Mouse (Mus musculus): ENCODE measurements at regions not wholly inside any gene's neighbourhood (a gene's known extent, or its start where the extent isn't known, plus 50 kb on each side); places are given as distances from the start of the nearest gene placed in this dataset.

DNA sequence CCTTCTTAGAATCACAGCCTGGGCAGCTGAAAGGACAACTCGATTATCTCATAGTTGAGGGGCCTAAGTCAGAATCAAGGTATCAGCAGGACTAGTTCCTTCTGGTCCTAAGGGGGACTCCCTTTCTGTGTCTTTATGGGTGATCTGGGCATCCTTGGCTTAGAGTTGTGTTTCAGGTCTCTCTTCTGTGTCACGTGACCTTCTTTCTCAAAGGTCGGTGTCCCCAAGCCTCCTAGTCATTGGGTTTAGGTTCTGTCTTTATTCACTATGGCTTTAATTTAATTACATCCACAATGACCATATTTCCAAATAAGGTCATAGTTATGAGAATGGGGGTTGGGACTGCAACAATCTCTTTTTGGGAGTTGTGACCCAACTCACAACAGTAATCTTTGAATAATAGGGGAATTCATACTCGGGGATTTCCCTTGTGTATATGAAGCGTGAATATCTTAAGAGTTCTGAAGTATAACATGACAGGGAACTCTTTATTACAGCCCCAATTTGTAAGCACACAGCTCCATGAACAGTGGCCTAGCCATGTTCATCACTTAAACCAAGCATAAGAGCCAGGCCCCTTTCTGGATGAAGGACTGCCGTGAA lies 263.8 kb downstream of the Gm49356 start:
- Histone ChIP-seq H3K9me3 (replicated peaks; ENCODE audit: control insufficient read depth, low read length) (no peaks in the 10 kb centered on the region), H3K36me3 (ENCODE audit: control insufficient read depth, insufficient read depth, low read length) (no peaks in the 10 kb centered on the region), H3K27ac (ENCODE audit: low read depth, low read length) (0 out of 2 replicates have a peak overlapping the region, but pooled peaks have one; percentile 74), H3K4me2 (ENCODE audit: low read length) (no peak overlapping the region), H3K4me3 (ENCODE audit: low read depth, low read length) (no peak overlapping the region), H3K4me1 (ENCODE audit: control insufficient read depth, insufficient read depth, low read length) (peaks cover 21% of the 10 kb centered on the region), H3K27me3 (replicated peaks; ENCODE audit: control insufficient read depth, insufficient read depth, low read length) (no peaks in the 10 kb centered on the region), H3K9ac (ENCODE audit: low read length) (no peak overlapping the region)
- 89% methylated on average over 6 of the region's 6 CpGs for WGBS
- ATAC-seq (no peak), DNase-seq (ENCODE audit: low spot score) (no peak)

DNA sequence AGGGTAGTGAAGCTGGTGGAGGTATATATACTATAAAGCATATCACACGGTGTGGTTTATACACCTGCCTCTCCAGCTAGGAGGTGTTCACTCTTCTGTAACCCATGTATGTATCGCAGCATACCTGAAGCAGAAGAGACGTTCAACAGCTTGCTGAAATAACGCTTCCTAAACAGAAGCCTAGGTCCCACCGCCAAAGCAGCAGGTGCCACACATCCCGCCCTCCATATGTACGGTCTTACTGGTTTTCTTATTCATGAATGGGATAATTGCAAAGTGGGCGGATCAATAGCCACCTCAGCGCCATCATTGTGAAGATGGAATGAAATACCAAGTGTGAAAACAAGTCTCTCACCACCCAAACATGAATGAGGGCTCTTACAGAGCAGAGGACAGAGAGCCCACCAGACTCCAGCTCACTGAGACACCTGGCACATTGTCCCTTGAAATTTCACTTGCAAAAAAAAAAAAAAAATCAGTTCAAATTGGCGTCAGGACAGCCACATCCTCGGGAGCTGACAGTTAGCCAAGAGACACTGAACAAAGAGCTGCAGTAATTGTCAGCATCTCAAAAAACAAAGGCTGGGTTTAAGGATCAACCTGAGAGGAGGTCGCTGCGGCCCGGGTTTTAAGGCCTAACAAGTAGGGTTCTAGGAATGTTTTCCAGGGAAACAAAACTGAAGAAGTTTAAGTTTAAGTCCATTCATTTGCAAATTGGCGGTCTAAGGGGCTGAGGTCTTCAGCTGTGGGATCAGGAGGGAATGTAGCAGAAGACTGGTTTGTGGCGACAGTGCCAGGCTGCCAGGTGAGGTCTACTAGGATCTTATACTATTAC lies 264.5 kb downstream of the Gm49356 start:
- ATAC-seq (peak; percentile 67), DNase-seq (ENCODE audit: low spot score) (peak; percentile 80)
- H3K9ac ChIP-seq (ENCODE audit: low read length): no peak overlapping the region
- peak overlapping the region; percentile 74 for H3K27ac ChIP-seq (ENCODE audit: low read depth, low read length)
- H3K4me1 ChIP-seq (ENCODE audit: control insufficient read depth, insufficient read depth, low read length): peaks cover 21% of the 10 kb centered on the region
- 0 out of 2 replicates have a peak overlapping the region, but pooled peaks have one; percentile 1 for H3K4me2 ChIP-seq (ENCODE audit: low read length)
- no peaks in the 10 kb centered on the region for H3K36me3 ChIP-seq (ENCODE audit: control insufficient read depth, insufficient read depth, low read length)
- H3K4me3 ChIP-seq (ENCODE audit: low read depth, low read length): no peak overlapping the region
- no peaks in the 10 kb centered on the region for H3K27me3 ChIP-seq (replicated peaks; ENCODE audit: control insufficient read depth, insufficient read depth, low read length)
- no peaks in the 10 kb centered on the region for H3K9me3 ChIP-seq (replicated peaks; ENCODE audit: control insufficient read depth, low read length)
- 18% methylated on average over 16 of the region's 16 CpGs for WGBS

- Histone ChIP-seq H3K4me3 (ENCODE audit: low read depth, low read length) (no peak overlapping the region), H3K9ac (ENCODE audit: low read length) (no peak overlapping the region)
- WGBS: 6% methylated on average over 6 of the region's 6 CpGs
These were observed 265.6 kb downstream of the Gm49356 start for GRCm38 (mm10) chr15:59154407-59155288.

GRCm38 (mm10) chr15:59155289-59155623 lies 266.2 kb downstream of the Gm49356 start:
- H3K27ac ChIP-seq (ENCODE audit: low read depth, low read length): peak overlapping the region; percentile 53; the same call in 1 of the 2 replicates
- no peak overlapping the region for H3K4me2 ChIP-seq (ENCODE audit: low read length)
- H3K27me3 ChIP-seq (replicated peaks; ENCODE audit: control insufficient read depth, insufficient read depth, low read length): no peaks in the 10 kb centered on the region
- H3K4me1 ChIP-seq (ENCODE audit: control insufficient read depth, insufficient read depth, low read length): peaks cover 21% of the 10 kb centered on the region
- no peak for ATAC-seq
- no peaks in the 10 kb centered on the region for H3K36me3 ChIP-seq (ENCODE audit: control insufficient read depth, insufficient read depth, low read length)
- H3K9me3 ChIP-seq (replicated peaks; ENCODE audit: control insufficient read depth, low read length): no peaks in the 10 kb centered on the region
- H3K9ac ChIP-seq (ENCODE audit: low read length): no peak overlapping the region
- H3K4me3 ChIP-seq (ENCODE audit: low read depth, low read length): no peak overlapping the region
- no peak for DNase-seq (ENCODE audit: low spot score)

More at GRCm38 (mm10) chr15:59154407-59155288, 265.6 kb downstream of the Gm49356 start:
- peak; percentile 84 for DNase-seq (ENCODE audit: low spot score)
- no peaks in the 10 kb centered on the region for H3K27me3 ChIP-seq (replicated peaks; ENCODE audit: control insufficient read depth, insufficient read depth, low read length)
- H3K4me1 ChIP-seq (ENCODE audit: control insufficient read depth, insufficient read depth, low read length): peaks cover 21% of the 10 kb centered on the region
- no peaks in the 10 kb centered on the region for H3K36me3 ChIP-seq (ENCODE audit: control insufficient read depth, insufficient read depth, low read length)
- ATAC-seq: peak; percentile 89
- no peaks in the 10 kb centered on the region for H3K9me3 ChIP-seq (replicated peaks; ENCODE audit: control insufficient read depth, low read length)
- H3K4me2 ChIP-seq (ENCODE audit: low read length): 0 out of 2 replicates have a peak overlapping the region, but pooled peaks have one; percentile 1
- peak overlapping the region; percentile 74 for H3K27ac ChIP-seq (ENCODE audit: low read depth, low read length)

- Histone ChIP-seq H3K4me3 (ENCODE audit: low read depth, low read length) (no peak overlapping the region), H3K9me3 (replicated peaks; ENCODE audit: control insufficient read depth, low read length) (no peaks in the 10 kb centered on the region), H3K9ac (ENCODE audit: low read length) (no peak overlapping the region), H3K4me1 (ENCODE audit: control insufficient read depth, insufficient read depth, low read length) (peaks cover 21% of the 10 kb centered on the region), H3K27me3 (replicated peaks; ENCODE audit: control insufficient read depth, insufficient read depth, low read length) (no peaks in the 10 kb centered on the region), H3K36me3 (ENCODE audit: control insufficient read depth, insufficient read depth, low read length) (no peaks in the 10 kb centered on the region), H3K4me2 (ENCODE audit: low read length) (no peak overlapping the region), H3K27ac (ENCODE audit: low read depth, low read length) (no peak overlapping the region)
- WGBS: 93% methylated on average over 7 of the region's 7 CpGs
- DNase-seq (ENCODE audit: low spot score) (no peak), ATAC-seq (no peak)
These were observed 267.2 kb downstream of the Gm49356 start for GRCm38 (mm10) chr15:59156328-59156727.

DNA sequence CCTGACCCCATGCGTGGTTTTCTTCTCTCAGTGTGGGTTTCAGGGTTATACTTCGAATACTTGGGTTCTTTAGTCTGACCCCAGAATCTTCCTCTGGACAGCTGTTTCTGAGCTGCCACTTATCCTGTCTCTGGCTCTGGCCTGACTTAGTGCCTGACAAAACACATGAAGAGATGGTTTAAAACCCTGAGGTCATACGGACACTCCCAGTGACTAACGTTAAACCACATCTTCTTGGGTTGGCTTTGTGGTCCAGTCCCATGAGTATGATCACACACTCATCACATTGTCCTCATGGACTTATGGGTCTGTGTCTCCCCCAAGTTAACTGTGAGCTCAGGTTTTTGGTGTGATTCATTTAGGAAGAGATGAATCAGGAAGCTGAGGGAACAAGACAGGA lies 269.7 kb downstream of the Gm49356 start:
- no peak for ATAC-seq
- Histone ChIP-seq H3K36me3 (ENCODE audit: control insufficient read depth, insufficient read depth, low read length) (no peaks in the 10 kb centered on the region), H3K9me3 (replicated peaks; ENCODE audit: control insufficient read depth, low read length) (no peaks in the 10 kb centered on the region), H3K4me1 (ENCODE audit: control insufficient read depth, insufficient read depth, low read length) (peaks cover 15% of the 10 kb centered on the region), H3K27ac (ENCODE audit: low read depth, low read length) (no peak overlapping the region), H3K4me3 (ENCODE audit: low read depth, low read length) (no peak overlapping the region), H3K27me3 (replicated peaks; ENCODE audit: control insufficient read depth, insufficient read depth, low read length) (no peaks in the 10 kb centered on the region), H3K4me2 (ENCODE audit: low read length) (no peak overlapping the region), H3K9ac (ENCODE audit: low read length) (no peak overlapping the region)
- DNase-seq (ENCODE audit: low spot score): no peak
- WGBS: 98% methylated on average over 4 of the region's 4 CpGs

DNA sequence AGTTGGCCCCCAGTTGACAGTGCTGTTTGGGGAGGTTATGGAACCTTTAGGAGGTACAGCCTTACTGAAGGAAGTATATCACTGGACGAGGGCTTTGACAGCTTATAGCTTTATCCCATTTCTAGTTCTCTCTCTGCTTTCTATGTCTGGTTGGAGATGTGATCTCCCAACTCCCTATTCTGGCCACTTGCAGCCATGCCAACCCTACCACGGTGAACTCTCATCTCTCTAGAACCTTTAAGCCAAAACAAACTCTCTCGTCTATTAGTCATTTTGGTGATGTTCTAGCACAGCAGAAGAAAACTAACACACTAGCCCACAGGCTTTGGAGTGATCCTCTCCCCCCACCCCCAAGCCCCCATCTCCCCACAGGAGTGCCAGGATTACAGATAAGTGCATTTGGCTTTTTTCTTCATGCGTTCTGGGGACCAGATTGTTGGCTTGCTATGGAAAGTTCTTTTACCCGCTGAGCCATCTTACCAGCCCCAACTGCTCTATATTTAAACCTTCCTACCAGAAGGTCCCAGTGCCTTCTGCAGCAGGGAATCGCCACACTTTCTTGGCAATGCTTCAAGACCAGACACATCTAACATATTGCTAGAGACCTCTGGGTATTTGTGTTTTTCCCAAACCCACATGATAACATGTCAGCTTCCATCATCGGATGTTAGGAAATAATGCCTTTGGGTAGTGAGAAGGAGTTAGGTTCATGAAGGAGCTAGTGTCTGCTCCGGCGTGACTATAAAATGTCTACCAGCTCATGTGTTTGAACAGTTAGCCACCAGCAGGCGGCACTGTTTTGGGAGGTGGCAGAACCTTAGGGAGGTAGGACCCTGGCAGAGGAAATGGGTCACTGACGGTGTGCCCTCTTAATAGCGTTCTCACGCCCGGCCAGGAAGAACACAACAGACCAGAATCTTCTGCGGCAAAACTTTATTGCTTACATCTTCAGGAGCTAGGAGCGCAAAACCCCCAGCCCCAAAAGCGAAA lies 272.1 kb downstream of the Gm49356 start:
- no peaks in the 10 kb centered on the region for H3K27me3 ChIP-seq (replicated peaks; ENCODE audit: control insufficient read depth, insufficient read depth, low read length)
- H3K9me3 ChIP-seq (replicated peaks; ENCODE audit: control insufficient read depth, low read length): no peaks in the 10 kb centered on the region
- H3K9ac ChIP-seq (ENCODE audit: low read length): no peak overlapping the region
- H3K4me2 ChIP-seq (ENCODE audit: low read length): no peak overlapping the region
- no peak overlapping the region for H3K4me3 ChIP-seq (ENCODE audit: low read depth, low read length)
- DNase-seq (ENCODE audit: low spot score) (no peak), ATAC-seq (no peak)
- no peaks in the 10 kb centered on the region for H3K4me1 ChIP-seq (ENCODE audit: control insufficient read depth, insufficient read depth, low read length)
- no peak overlapping the region for H3K27ac ChIP-seq (ENCODE audit: low read depth, low read length)
- 94% methylated on average over 15 of the region's 17 CpGs for WGBS
- no peaks in the 10 kb centered on the region for H3K36me3 ChIP-seq (ENCODE audit: control insufficient read depth, insufficient read depth, low read length)
